Mouse (Mus musculus) kidney, postnatal 14 days (tissue): ENCODE measurements around the gene Zfp972.
"Not testable (repeated sequence)": the region's sequence is repeated elsewhere in the genome, so short reads cannot be mapped to it uniquely, and the experiment has no call there.

Experiments
- DNase-seq: peaks from one replicate; pipeline ENCODE4 v3.0.0; 2022; ENCODE audit warnings: mixed read lengths

Gene Zfp972

DNA sequence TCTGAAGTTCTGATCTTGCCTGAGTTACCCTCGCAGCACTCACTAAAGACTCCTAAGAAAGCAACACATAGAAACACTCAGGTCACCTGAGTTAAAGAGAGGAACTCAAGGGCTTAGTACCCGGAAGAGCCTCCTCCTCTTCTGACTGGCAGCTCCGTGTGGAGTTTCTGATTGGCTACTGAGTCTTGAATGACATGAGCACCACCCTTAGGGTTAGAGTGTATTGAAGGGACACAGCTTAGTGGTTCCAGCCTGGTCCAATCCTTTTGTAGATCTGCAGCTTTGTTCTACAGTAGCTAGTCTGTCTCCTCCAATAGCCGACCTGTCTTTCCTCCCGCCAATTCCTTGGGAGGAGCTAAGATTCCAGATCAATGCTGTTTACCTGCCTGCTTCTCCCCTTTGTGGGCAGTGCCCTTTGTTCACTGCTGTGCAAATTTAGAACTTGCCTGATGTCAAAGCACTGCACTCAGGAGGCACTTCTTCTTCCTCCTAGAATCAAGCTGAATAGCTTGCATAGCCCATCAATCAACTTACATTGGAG is at the start of gene Zfp972:
Gene Zfp972, minus strand, starts transcription at position 51 of the 541 bp plus-strand sequence.
- not testable (repeated sequence) for DNase-seq

DNA sequence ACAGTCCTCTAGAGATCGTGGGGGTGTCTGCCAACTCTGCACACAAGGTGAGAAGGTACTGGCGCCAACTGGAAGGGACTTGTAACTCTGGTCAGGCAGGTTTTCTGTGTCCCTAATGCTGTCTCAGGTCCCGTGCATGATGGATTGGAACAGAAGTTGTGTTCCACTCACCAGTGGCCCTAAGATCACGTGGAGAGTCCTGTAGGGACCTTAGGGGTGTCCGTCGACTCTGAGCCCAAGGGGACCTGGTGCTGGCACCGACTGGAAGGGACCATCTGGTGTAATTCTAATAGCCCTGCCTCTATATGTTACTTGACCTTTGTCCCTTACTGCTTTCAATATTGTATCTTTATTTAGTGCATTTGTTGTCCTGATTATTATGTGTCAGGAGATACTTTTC is 49.4 kb upstream of the Zfp972 start:
- not testable (repeated sequence) for DNase-seq

- peak; percentile 91 for DNase-seq
Observed at GRCm38 (mm10) chr2:177957145-177957544, 31.7 kb upstream of the Zfp972 start, which contains the start of gene Gm14326. Gene Gm14326, minus strand, starts transcription at chr2:177957297.

GRCm38 (mm10) chr2:177956734-177957133 is 31.3 kb upstream of the Zfp972 start:
- peak; percentile 34 for DNase-seq

DNA sequence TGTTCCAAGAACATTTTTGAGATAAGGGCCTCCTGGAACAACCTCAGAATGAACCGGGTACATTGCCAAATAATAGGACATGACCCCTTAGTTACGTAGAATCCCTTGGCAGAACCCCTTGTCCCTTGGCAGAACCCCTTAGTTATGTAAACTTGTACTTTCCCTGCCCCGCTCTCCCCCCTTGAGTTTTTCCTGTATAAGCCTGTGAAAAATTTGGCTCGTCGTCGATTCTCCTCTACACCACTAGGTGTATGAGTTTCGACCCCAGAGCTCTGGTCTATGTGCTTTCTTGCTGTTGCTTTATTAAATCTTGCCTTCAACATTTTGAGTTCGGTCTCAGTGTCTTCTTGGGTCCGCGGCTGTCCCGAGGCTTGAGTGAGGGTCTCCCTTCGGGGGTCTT is 22.1 kb downstream of the Zfp972 start:
- DNase-seq: not testable (repeated sequence)

- not testable (repeated sequence) for DNase-seq
Observed at GRCm38 (mm10) chr2:177898171-177898570, 27.2 kb downstream of the Zfp972 start.

- not testable (repeated sequence) for DNase-seq
Observed at GRCm38 (mm10) chr2:177897046-177897578, 28.3 kb downstream of the Zfp972 start, which contains the start of gene Gm14327. Gene Gm14327, plus strand, starts transcription at chr2:177897096.

GRCm38 (mm10) chr2:177887743-177888142 is 37.7 kb downstream of the Zfp972 start:
- DNase-seq: not testable (repeated sequence)

- not testable (repeated sequence) for DNase-seq
Observed at GRCm38 (mm10) chr2:177862254-177862653, 63.2 kb downstream of the Zfp972 start.
